Mouse (Mus musculus) myocyte (in vitro differentiated cells): Measurements from ENCODE around the gene Cfap157.

Experiments
- CEBPB ChIP-seq: IDR thresholded peaks from 2 replicates; pipeline ENCODE4 v1.6.1; 2011; ENCODE audit warnings: mild to moderate bottlenecking, moderate library complexity; ENCODE audit not compliant: poor library complexity, insufficient read depth, severe bottlenecking
- E2F4 ChIP-seq: IDR thresholded peaks from one replicate; pipeline ENCODE4 v1.6.1; 2011; ENCODE audit warnings: mild to moderate bottlenecking, control low read depth, moderate library complexity; ENCODE audit not compliant: insufficient read depth
- MAX ChIP-seq: IDR thresholded peaks from one replicate; pipeline ENCODE4 v1.6.1; 2011; ENCODE audit warnings: low read depth, mild to moderate bottlenecking, control low read depth
- MYOD1 ChIP-seq, 3 experiments: IDR thresholded peaks; one replicate each; pipeline ENCODE4 v1.6.1; 2011; ENCODE audit warnings: control low read depth in 2 of 3, low read depth in 2 of 3, mild to moderate bottlenecking in 2 of 3, moderate library complexity in 1 of 3; ENCODE audit not compliant: insufficient read length in 2 of 3, control insufficient read depth in 1 of 3
- MYOG ChIP-seq, 3 experiments: IDR thresholded peaks; one replicate each; pipeline ENCODE4 v1.6.1; 2011; ENCODE audit warnings: control low read depth in 2 of 3, low read depth in 2 of 3, mild to moderate bottlenecking in 2 of 3; ENCODE audit not compliant: insufficient read length in 2 of 3, control insufficient read depth in 1 of 3, insufficient read depth in 1 of 3
- POLR2A ChIP-seq: IDR thresholded peaks from one replicate; pipeline ENCODE4 v1.6.1; 2011; ENCODE audit warnings: low read depth, mild to moderate bottlenecking, control low read depth, moderate library complexity; ENCODE audit not compliant: insufficient read length
- POLR2AphosphoS2 ChIP-seq: IDR thresholded peaks from one replicate; pipeline ENCODE4 v1.6.1; 2011; ENCODE audit warnings: low read depth, control low read depth; ENCODE audit not compliant: insufficient read length
- TCF12 ChIP-seq: IDR thresholded peaks from one replicate; pipeline ENCODE4 v1.6.1; 2011; ENCODE audit warnings: mild to moderate bottlenecking, control low read depth; ENCODE audit not compliant: poor library complexity, insufficient read depth, severe bottlenecking
- TCF3 ChIP-seq: IDR thresholded peaks from one replicate; pipeline ENCODE4 v1.6.1; 2011; ENCODE audit warnings: low read depth, control low read depth; ENCODE audit not compliant: insufficient read length
- USF1 ChIP-seq: IDR thresholded peaks from one replicate; pipeline ENCODE4 v1.6.1; 2011; ENCODE audit warnings: low read depth, mild to moderate bottlenecking, control low read depth, moderate library complexity

DNA sequence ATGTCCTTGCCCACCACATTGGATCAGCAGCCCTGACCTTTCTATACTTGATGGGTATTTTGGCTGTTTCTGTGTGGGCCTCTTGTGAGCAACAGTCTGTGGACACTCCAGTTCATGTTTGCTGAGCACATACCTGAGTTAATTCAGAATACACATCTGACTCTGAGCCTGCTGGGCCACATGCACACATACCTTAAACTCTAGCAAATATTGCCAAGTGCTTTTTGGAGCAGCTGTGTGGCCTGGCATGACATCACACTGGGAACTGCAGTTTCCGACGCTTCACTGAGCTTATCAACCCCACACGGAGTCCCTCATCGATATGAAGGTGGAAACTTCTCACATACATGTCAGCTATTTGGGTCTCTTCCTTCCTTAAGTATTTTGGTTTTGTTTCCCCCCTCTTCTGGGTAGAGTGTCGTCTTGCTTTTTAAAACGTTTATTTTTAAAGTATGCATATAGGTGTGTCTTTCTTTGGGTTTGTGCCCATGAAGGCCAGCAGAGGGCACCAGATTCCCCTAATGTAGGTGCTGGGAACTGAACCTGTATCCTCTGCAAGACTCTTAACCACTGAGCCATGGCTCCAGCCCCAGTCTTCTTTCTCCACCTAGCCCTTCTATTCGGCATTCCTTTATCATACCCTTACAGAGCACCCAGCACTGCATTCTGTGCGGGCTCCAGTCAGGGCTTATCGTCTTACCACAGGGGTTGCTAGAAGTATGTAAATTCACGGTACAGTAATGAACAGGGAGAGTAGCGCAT, 37.0 kb upstream of the Cfap157 start:
- no peak for TF ChIP-seq E2F4
- TF ChIP-seq MAX: no peak
- TF ChIP-seq POLR2A: no peak
- TF ChIP-seq POLR2AphosphoS2: no peak
- TF ChIP-seq USF1: no peak
- TF ChIP-seq MYOD1 (IDR thresholded peaks at IDR 0.05; ENCODE audit: control insufficient read depth in 1 of 3, insufficient read length in 2 of 3, low read depth in 2 of 3): no peak
- TF ChIP-seq MYOG (IDR thresholded peaks at IDR 0.05; ENCODE audit: control insufficient read depth in 1 of 3, insufficient read depth in 1 of 3, insufficient read length in 2 of 3, low read depth in 2 of 3): no peak
- TF ChIP-seq TCF12: no peak
- TF ChIP-seq TCF3: no peak
- TF ChIP-seq CEBPB: no peak
